Mouse (Mus musculus): ENCODE measurements around the gene Fcgr3. TPM values are rescaled to one million over a fixed set of nuclear protein-coding genes. Genes with fewer than 3 reads are reported as not detected.
A peak's percentile ranks its signal among the peaks of the same experiment; 100 is the strongest.
"Not testable (repeated sequence)": the region's sequence is repeated elsewhere in the genome, so short reads cannot be mapped to it uniquely, and the experiment has no call there.

Fcgr3 gene
- total RNA-seq, 2 experiments from 2014 or later, result 10.3 to 10.8 TPM

- intact Hi-C loops (cut with DNase I), result not testable (repeated sequence)
These were observed 905 bp downstream of the Fcgr3 start for GRCm38 (mm10) chr1:171063569-171064490.

GRCm38 (mm10) chr1:171061566-171061965 lies 3.2 kb downstream of the Fcgr3 start:
- no peak for DNase-seq (ENCODE audit: low spot score in 2 of 2)
- intact Hi-C loops (cut with DNase I), result no loop called here

More at GRCm38 (mm10) chr1:171063569-171064490, 905 bp downstream of the Fcgr3 start:
- peak; percentile 41 to 54 for DNase-seq (ENCODE audit: low spot score in 2 of 2)

GRCm38 (mm10) chr1:171060392-171060791 lies 4.3 kb downstream of the Fcgr3 start:
- DNase-seq (ENCODE audit: low spot score in 2 of 2), result no peak
- intact Hi-C loops (cut with DNase I), result no loop called here

- intact Hi-C loops (cut with DNase I), result no loop called here
- no peak for DNase-seq (ENCODE audit: low spot score in 2 of 2)
These were observed 5.5 kb downstream of the Fcgr3 start for GRCm38 (mm10) chr1:171059203-171059602.

- DNase-seq (ENCODE audit: low spot score in 2 of 2), result no peak
- intact Hi-C loops (cut with DNase I), result no loop called here
These were observed 7.5 kb downstream of the Fcgr3 start for GRCm38 (mm10) chr1:171057253-171057652.

GRCm38 (mm10) chr1:171053305-171053704 lies 11.4 kb downstream of the Fcgr3 start:
- no peak for DNase-seq (ENCODE audit: low spot score in 2 of 2)
- intact Hi-C loops (cut with DNase I), result no loop called here

GRCm38 (mm10) chr1:171050774-171051173 lies 14.0 kb downstream of the Fcgr3 start:
- intact Hi-C loops (cut with DNase I), result no loop called here
- DNase-seq (ENCODE audit: low spot score in 2 of 2), result no peak

- no peak for DNase-seq (ENCODE audit: low spot score in 2 of 2)
These were observed 15.5 kb downstream of the Fcgr3 start for GRCm38 (mm10) chr1:171049263-171049662.

GRCm38 (mm10) chr1:171046501-171046900 lies 18.2 kb downstream of the Fcgr3 start:
- intact Hi-C loops (cut with DNase I), result no loop called here
- no peak for DNase-seq (ENCODE audit: low spot score in 2 of 2)

More at GRCm38 (mm10) chr1:171049263-171049662, 15.5 kb downstream of the Fcgr3 start:
- intact Hi-C loops (cut with DNase I), result no loop called here

GRCm38 (mm10) chr1:171045079-171045465 lies 19.7 kb downstream of the Fcgr3 start:
- intact Hi-C loops (cut with DNase I), result no loop called here
- no peak for DNase-seq (ENCODE audit: low spot score in 2 of 2)

GRCm38 (mm10) chr1:171044365-171045078 lies 20.2 kb downstream of the Fcgr3 start:
- peak; percentile 85 to 86 for DNase-seq (ENCODE audit: low spot score in 2 of 2)
- intact Hi-C loops (cut with DNase I), result no loop called here

- intact Hi-C loops (cut with DNase I), result no loop called here
- no peak for DNase-seq (ENCODE audit: low spot score in 2 of 2)
These were observed 21.1 kb downstream of the Fcgr3 start for GRCm38 (mm10) chr1:171043594-171044153.

- intact Hi-C loops (cut with DNase I), result no loop called here
- peak in 1 of 2 experiments; percentile 37 for DNase-seq (ENCODE audit: low spot score in 2 of 2)
These were observed 24.9 kb downstream of the Fcgr3 start for GRCm38 (mm10) chr1:171039880-171040279.

GRCm38 (mm10) chr1:171039135-171039534 lies 25.6 kb downstream of the Fcgr3 start:
- DNase-seq (ENCODE audit: low spot score in 2 of 2), result no peak
- intact Hi-C loops (cut with DNase I), result no loop called here

- intact Hi-C loops (cut with DNase I), result loop anchor here (2.0 kb wide), 1 partner anchor 65 kb away; no protein-coding TSS in a partner anchor
- DNase-seq (ENCODE audit: low spot score in 2 of 2), result peak; percentile 88 to 90
These were observed 26.6 kb downstream of the Fcgr3 start for GRCm38 (mm10) chr1:171037861-171038721.

GRCm38 (mm10) chr1:171036550-171037324 lies 28.0 kb downstream of the Fcgr3 start:
- intact Hi-C loops (cut with DNase I), result loop anchor here (2.0 kb wide), 1 partner anchor 66 kb away; no protein-coding TSS in a partner anchor
- DNase-seq (ENCODE audit: low spot score in 2 of 2), result peak; percentile 60 to 90

- no peak for DNase-seq (ENCODE audit: low spot score in 2 of 2)
- intact Hi-C loops (cut with DNase I), result loop anchor here (2.0 kb wide), 1 partner anchor 67 kb away; no protein-coding TSS in a partner anchor
These were observed 29.1 kb downstream of the Fcgr3 start for GRCm38 (mm10) chr1:171035611-171036010.

GRCm38 (mm10) chr1:171034201-171034600 lies 30.5 kb downstream of the Fcgr3 start:
- peak in 1 of 2 experiments; percentile 53 for DNase-seq (ENCODE audit: low spot score in 2 of 2)
- intact Hi-C loops (cut with DNase I), result no loop called here
